Mouse (Mus musculus): Measurements from ENCODE around the gene Snapc4.

The Snapc4 gene

DNA sequence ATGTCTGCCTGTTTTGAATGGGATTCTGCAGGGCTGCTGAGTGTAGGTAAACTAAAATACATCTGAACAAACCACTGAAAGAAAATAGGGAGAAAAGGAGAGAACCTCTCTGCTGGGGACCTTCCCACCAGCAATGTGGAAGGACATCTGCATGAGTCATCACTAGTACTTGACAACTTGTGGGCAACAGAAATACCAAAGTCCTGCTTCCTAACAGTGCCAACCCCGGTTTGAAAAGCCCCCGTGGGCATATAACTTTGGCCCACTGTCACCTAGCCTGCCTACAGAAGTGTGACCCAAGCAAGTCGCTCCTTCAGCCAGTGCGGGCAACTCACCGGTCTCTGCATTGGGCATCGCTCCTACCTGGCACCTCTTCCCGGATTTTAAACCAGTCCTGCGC, 8.1 kb downstream of the Snapc4 start:
- DNase-seq (ENCODE audit: low spot score): no peak

DNA sequence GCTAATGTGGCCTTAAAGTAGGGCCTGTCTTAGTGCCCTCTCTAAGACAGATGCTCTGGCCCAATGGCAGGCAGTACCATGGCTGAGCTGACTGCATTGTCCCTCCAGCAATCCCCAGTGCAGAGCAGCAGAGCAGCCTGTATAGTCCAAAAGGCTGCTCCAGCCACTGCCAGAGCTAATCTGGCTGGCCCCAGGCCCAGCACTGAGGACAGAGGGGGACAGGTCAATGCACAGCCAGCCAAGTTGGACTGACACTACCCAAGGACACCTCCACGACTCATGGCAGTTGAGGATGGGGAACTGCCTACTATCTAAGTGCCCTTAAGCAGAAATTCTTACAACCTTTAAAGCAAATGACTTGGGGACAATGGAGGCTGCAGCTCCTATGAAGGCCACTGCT, 11.9 kb downstream of the Snapc4 start:
- DNase-seq (ENCODE audit: low spot score): no peak

DNA sequence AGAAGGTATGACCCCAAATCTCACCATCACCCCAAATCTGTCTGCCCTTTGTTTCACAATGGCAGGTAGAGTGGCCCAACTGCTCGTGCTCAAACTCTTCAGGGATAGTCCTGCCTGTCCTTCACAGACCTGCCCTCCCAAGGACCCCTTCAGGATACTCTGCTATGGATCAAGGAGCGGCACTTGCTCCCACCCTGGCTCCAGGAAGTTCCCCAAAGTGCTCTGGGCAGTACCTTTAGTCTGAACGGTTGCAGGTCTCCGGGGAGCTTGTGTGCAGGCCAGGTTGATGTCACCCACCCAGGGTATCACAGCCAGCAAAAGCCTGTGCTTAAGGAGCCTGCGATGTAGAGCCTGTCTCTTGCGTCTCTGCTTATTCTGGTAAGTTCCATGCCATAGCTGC, 12.5 kb downstream of the Snapc4 start:
- no peak for DNase-seq (ENCODE audit: low spot score)

DNA sequence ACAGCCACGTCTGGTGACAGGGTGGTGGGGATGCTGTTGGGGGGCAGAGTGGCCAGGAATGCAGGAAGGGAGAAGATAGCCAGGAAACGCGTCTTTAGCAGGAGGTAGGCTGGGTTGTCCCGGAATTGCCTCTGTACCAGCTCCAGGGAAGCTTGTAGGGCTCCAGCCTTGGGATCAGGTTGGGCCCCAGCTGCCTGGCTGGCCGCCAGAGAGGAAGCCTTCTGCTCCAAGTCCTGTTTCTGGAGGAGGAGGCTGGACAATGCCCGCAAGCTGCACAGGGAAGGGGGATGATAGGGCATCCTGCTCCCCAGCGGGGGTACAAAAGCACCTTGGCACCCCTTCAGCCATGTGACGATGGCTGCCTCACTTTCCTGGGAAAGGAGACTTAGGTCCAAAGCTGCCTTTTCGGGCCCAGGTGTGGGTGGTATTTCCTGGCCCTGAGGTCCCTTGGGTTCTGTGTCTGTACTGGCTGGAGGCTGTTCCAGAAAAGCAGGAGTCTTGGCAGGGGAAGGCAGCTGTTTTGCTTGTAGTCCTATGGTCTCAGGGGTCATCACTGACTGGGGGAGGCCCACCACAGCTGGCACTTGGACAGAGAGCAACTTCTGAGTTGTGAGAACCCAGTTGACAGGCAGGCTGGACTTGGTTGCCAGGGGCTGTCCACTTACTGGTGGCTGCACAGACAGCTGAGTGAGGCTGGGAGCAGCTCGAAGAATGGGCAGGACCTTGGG, 15.6 kb downstream of the Snapc4 start:
- DNase-seq (ENCODE audit: low spot score): peak; percentile 81

DNA sequence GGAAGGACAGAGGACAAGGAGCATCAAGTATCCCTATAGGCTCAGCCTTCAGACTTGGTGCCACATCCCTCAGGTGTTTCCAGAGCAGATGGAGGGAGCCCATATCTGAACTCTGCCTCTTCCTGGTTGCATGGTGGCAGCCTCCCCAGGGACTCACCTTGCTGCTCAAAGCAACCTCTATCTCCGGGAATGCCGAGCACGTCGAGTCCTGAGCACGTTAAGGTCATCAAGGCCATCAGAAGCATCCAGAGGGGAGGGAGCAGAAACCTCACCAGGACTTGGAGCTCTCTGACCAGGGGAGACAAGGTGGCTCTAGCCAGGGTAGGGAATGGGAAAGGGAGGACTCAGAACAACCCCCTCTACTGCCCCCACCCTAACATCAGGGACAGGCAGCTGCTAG, 17.0 kb downstream of the Snapc4 start:
- DNase-seq (ENCODE audit: low spot score): no peak

DNA sequence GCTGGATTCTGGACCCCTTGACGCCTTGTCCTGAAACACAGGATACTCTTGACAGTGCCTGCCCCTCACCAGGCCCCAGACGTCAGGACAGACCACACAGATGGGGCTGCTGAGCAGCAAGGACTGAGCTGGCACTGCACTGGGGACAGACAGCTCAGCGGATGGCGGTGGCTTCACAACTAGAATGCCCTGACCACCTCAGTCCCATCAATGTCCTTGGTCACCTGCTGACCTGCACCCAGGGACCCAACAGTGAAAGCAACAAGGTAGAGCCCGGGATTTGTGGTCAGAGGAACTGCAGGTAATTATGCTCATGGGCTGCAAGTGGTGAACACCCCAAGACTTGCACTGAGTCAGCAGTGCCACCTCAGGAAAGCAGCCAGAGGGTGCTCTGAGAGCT, 17.5 kb downstream of the Snapc4 start:
- no peak for DNase-seq (ENCODE audit: low spot score)

DNA sequence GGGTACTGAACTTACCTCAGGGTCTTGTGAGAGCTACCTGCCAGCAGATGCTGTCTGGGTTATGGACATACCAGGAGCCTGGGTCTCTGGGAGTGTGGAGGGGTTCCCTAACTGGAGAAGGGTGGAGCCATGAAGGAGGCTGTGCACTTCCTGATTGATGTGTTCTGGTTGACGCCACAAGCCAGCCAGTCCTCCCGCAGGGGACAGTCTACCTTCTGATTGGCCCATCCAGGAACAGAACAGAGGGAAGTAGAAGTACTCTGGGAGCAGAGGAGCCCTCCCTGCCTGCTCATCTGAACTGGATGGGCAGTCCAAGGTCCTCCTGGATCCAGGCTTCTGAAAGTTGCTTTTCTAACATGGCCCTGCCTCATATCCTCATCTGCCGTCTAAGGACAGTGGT, 19.7 kb downstream of the Snapc4 start, which contains the start of gene Card9:
TSS of gene Card9 (minus strand) at position 147 of the 400 bp plus-strand sequence.
- no peak for DNase-seq (ENCODE audit: low spot score)

DNA sequence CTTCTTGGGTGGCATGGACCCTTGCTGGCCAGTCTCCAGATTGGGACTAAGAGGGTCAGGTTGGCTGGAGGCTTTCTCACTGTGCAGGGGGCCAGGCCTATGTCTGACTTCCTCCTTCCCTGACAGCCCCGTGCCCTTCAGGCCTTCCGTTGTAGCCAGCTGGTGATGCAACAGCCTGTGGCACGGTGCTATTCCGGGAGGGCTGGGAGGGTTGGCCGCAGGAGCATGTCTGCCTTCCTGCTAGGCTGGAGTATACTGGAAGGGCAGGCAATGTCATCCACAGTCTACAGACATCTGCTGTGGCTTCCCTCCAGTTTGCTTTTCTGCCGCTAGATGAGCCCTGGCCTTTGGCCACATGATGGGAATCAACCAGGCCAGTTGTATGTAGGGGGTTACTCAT, 20.5 kb downstream of the Snapc4 start:
- DNase-seq (ENCODE audit: low spot score): no peak

DNA sequence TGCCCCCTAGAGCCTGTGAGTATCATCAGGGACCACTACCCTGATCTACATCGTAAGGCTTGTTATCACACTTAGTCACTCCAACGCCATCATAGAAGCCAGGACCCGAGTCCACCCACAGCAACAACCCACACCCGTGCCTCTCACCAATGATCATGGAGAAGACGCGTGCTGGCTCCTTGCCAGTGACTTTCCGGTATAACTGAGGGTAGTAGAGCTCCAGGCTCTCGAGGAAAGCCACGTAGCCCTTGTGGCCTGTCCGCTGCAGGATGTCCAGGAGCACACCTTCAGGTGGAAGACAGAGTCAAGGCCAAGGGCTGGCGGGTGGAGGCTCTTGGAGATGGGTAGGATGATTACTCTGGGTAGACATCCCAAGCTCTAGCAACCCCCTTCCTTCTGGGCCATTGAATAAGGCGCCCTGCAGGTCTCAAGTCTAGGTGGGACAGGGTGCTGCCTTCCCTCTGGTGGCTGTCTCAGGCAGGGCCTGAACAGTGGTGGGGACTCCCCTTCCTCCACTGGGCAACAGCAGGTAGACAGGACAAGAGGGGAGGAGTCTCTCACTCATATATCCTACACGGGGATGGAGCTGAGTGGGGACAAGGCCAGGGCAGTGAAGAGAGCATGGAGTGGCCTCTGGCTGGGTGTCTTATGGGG, 21.7 kb downstream of the Snapc4 start:
- DNase-seq (ENCODE audit: low spot score): no peak

DNA sequence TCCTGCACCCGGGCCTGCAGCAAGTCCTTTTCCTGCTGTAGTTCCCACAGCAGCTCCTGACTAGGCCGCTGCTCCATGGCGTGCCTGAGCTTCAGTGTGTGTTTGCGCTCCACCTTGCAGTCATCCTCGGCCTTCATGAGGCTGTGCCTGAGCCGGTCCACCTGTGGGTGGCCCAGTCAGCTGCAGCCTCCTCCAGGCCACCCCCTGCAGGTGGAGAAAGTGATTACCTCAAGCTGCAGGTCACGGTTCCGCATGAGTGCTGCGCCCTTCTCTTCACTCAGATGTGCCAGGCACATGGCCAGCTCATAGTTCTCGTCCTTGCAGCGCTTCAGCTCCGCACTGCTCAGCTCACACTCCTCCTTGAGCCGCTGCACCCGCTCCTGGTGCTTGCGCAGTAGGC, 23.0 kb downstream of the Snapc4 start:
- peak; percentile 41 for DNase-seq (ENCODE audit: low spot score)

DNA sequence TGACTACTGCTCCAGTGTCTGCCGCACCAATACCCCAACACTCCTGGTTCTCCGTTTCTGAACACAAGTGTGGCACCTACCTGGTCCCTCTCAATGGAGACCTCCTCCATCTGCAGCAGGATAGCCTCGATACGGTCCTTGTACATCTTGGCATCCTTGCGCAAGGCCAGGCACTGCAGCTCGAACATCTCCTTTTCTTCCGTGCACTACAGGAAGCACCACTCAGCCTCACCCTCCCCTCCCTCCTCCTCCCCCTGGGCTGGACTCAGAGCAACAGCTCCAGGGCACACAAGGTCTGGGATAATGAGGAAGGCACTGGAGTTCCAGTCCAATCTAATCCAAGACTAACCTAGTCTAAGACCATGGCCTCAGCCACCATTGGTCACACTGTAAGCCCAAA, 23.8 kb downstream of the Snapc4 start:
- no peak for DNase-seq (ENCODE audit: low spot score)

DNA sequence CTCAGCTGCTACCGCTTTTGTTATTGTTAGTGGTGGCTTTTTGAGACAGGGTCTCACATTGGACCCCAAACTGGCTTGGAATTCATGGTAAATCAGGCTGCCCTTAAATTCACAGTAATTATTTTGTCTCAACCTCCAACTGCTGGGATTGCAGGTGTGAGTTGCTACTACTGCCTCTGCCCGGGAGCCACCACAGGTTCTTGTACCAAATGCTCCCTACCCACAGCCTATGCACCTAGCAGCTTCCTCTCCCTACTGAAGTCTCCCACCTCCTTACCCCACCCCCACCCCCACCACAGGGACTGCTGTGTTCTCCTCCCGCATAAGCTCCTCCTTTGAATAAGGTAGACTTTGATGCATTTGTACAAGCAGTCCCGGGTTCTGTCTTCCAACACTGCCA, 24.2 kb downstream of the Snapc4 start:
- DNase-seq (ENCODE audit: low spot score): no peak

DNA sequence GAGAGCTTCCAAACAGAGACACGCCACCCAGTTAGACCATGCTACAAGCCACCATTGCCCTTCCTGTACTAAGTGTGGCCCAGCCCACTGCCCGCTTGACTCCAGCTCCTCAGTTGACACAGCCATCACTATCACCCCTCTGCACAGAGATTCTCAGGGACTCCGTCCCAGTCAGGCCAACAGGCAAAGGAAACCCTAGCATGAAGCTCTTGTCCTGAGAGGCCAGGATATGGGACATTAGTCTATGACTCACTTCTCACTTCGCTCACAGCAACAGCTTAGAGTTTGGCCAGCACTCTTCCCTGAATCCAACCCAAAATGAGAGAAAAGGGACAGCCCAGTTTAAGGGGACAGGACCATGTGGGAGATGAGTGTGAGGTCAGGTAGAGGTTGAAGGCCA, 26.1 kb downstream of the Snapc4 start:
- DNase-seq (ENCODE audit: low spot score): no peak

DNA sequence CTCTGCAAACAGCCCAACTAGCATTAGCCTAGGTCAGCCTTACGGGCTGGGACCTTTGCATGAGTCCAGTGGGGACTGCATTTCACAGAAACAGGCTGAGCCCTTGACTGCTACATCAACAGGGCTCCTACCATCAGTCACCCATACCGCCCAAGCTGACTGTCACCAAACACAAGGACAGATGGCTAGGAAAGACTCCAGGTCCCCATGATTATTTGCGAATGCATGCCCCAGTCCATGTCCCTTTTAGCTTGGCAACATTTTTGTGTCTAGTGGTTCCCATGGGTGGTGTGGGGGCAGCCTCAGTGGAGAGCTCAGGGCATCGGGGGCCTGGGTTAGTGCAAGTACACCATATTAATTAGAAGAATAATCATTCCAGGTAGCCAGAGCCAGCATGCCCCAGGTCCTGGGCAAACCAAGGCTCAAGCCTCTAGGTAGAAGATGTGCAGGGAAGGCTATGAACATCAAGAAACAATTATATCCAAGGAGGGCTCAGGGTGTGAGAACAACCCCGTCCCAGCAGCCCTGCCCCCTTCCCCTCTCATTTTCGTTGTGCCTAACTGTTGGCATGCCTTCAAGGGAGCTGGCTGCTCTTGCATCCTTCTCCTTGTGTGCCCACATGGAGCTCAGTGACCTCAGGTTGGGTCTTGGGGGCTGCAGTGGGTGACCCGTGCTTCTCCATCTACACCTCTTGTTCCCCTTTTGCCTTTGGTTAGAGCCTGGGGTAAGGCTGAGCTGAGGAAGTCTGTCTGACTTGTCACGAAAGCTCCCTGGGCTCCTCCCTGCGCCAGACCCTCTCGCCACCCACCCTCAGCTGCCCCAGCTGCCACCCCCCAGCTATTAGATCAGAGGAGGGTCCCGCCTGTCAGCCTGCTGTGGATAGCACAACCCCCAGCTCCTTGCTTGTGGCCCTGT, 27.1 kb downstream of the Snapc4 start:
- no peak for DNase-seq (ENCODE audit: low spot score)

DNA sequence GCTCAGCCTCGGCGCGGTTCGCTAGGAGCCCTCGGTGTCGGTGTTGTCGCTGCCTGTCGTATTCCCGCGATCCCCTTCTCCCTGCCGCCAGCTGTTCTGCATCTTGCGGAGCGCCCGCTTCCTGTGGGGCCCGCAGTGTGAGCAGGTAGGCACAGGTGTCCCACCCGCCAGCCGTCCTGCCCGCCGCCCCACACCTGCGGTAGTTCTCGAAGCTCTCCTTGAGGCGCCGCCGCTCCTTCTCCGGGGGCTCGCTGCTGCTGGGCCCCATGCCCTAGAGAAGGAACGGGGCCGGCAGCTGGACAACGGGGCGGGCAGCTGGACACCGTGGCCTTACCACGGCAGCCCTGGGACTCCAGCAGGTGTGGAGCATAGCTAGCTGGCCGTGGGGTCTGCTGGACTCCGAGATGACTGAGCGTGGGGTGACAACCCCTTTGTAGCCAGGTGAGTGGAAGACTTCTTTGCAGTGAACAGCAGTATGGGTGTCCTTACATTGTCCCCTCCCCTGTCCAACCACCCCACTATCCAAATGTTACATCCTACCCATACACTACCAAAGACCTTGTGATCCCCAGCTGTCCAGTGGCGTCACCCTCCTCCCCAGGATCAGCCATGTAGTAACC, 28.1 kb downstream of the Snapc4 start:
- peak; percentile 44 for DNase-seq (ENCODE audit: low spot score)

DNA sequence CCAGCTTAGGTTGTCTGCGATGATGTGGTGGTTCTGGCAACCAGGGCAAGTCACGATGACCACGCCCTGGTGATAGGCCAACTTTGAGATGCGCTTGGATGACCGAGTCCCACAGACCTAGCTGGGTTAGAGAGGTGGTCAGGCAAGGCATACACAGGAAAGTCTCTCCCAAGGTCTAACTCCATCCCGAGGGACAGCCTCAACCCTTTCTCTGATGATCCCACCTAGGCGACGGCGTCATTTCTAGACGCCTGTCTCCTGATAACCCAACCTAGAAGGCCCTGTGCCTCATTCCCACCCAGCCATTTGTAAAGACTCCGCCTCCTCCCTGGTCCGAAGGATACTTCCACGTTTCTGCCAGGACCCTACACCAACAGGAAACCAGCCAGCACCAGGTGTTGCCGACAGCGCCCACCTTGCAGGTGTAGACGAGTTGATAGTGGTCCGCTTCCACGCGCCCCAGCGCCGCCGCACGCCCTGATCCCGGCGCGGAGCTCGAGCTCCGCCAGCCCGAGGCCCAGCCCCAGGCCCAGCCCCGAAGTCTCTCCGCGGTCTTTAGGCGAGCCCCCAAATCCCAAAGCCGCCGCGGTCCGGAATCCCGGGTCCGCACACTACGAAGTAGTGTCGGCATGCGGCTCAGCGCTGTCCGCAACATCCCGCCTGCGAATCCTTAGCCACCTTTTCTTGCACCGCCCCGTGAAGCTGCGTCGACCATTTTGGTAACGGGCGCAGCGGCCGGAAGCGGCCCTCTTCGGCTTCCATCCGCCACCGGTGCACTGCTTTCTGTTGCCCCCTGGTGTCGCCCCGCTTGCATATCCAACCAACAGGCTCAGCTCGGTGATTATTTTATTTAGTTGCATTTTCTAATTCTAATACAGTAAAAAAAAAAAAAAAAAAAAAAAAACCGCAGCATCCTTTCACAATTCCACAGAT, 28.8 kb downstream of the Snapc4 start, which contains the start of gene Dnlz:
TSS of gene Dnlz (minus strand) at position 753 of the 933 bp plus-strand sequence.
- peak; percentile 92 for DNase-seq (ENCODE audit: low spot score)

DNA sequence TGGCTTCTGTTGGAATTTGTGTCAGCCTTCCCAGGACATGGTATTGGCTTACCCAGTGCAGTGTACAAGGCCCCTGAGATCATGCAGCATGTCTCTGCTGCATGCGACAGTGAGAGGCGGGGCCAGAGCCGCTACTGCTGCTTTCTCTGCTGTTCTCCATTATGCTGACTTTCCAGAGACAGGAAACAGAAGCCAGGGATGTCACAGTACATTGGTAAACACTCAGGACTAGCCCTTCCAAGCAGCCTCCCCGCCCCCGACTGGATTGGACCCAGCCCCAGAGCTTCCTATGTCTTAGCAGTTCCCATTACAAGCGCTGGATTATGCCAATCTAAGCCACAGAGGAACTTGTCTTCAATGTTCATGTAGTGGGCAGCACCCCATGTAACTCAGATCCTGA, 32.2 kb downstream of the Snapc4 start:
- DNase-seq (ENCODE audit: low spot score): no peak

DNA sequence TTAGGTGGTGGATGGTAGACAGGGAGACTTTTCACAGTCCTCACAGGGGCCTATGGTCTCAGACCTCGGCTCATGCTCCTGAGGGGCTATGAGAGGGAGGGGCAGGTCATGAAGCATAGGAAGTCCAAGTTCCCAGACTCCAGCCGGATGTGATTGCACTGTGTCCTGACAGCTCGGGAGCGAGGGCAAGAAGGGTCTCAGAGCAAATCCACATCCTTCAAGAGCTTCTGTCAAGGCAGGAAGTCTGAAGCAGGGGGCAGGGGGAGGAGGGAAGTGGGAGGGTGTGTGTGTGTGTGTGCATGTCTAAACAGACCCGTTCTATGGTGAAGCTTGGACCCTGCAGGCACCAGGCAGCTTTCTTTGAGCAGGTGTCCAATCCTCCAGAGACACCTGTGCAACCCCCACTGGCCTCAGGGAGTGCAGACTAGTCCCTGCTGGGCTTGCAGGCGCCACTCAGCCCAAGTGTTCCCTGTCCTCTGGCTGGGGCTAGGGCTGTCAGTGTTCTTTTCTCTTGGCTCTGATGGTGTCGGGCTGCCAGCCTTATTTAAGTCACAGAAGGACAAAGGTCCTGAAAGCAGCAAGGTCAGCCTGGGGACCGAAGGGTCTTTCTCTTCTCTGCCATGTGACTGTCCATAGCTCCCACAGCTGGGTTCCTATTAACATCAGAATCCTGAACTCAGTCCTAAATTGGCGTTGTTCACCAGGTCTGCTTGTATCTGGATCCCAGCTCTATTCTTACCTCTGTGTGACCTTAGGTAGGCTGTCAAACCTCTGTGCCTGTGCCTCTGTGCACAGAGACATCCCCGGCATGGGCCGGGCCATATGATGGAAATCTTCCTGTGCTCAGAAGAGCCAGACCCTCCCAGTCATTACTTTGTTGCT, 37.6 kb downstream of the Snapc4 start:
- DNase-seq (ENCODE audit: low spot score): no peak

DNA sequence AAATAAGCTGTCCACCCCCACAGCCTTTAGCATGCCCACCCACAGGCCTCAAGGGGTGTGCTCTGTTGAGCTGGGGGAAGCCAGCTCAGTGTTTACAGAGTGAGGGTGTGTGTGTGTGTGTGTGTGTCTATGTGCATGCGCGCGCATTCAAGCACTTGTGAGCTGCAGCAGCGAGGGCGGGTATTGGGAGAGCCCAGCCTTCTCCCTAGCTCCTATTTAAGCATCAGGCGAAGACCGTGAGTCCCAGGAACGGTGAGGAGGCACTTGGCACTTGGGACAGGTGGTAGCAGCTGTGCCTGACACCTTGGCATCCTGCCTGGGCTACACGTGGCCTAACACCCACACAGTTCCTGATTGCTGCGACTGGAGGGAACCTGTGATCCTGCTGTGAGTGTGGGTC, 38.4 kb downstream of the Snapc4 start:
- DNase-seq (ENCODE audit: low spot score): peak; percentile 30

DNA sequence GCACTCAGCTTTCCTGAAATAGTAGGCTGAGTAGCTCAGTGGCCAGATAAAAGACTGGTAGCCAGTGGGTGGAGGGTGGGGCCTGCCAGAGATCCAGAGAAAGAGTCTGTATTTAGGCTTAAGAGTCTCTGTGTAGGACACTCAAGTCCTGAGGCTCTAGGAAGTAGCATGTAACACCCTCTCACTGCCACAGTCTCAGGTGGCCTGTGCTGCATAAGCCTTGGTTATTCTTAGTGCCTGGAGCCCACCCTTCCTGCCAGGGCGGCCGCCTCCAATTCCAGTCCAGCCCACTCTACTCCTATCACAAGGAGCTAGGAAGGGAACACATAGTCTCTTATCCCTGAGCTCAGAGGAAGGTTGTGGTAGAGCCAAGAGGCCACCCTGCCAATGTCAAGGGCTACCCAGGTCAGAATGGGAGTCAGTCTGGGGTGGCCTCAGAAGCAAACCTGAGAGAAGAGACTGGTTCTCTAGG, 38.9 kb downstream of the Snapc4 start:
- DNase-seq (ENCODE audit: low spot score): no peak
